In the genomic region with DNA sequence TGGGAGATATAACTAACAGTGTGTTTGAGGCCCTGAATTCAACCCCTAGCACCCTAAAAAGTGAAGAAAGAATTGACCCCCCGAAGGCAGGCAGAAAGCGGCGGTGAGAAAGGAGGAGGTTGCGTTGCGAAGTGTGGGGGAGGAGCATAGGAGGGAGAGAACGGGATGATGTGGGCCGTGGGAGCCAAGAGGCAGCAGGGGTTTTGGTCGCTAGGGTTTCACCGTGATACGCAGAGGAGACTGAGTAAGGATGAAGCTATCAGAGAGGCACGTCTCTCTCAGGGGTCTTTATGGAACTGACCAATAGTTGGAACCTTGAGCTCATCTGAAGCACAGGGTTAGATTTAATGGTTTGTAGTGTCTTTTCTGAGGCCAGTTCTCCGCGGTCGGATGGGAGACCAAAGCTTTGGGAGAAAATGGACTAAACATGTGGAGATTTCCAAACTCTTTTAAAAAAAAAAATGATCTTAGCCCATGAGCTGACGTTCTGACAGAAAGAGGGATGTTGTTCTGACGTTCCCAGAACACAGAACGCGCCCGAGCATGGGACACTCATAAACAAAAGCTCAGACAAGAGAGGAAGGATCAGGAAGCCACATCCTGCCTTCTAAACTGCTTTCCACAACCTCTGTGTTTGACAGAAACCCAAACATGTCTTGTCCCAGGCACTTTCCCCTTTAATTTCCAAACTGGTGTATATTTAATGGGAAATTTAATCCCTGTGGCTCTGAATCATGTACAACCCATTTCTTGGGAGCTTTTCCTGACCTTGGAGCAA, we compare ENCODE assay signal across 16 mouse cellular contexts.
DNase-seq lines count a peak whose midpoint lies in the region; ATAC-seq lines count a peak whose summit lies in the region.
"Had no signal": no experiment of that assay in that cellular context is flagged by ENCODE, and none has a peak within 500 bp of the region (broad histone marks: within the 10 kb centered on the region; RNA-seq: fewer than 3 reads in every experiment).

No protein-coding gene starts in this region.

- peak overlapping the region; percentile 23; the same call in 1 of the 2 replicates for H3K27ac ChIP-seq in embryonic facial prominence, embryonic 13.5 days
- H3K27ac ChIP-seq in embryonic facial prominence, embryonic 10.5 days (replicated peaks), result no peak overlapping the region
- peak overlapping the region; percentile 39; the same call in 1 of the 2 replicates for H3K27ac ChIP-seq in embryonic facial prominence, embryonic 14.5 days (replicated peaks; ENCODE audit: low read depth, low read length)
- H3K27ac ChIP-seq: hindbrain, postnatal 0 days; limb, embryonic 12.5 days; macrophage had no signal

- no peak overlapping the region for H3K4me3 ChIP-seq in embryonic facial prominence, embryonic 13.5 days
- no peak overlapping the region for H3K4me3 ChIP-seq in embryonic facial prominence, embryonic 10.5 days
- no peak overlapping the region for H3K4me3 ChIP-seq in embryonic facial prominence, embryonic 14.5 days (ENCODE audit: low read depth, low read length)
- H3K4me3 ChIP-seq: limb, embryonic 12.5 days had no signal

- no peaks in the 10 kb centered on the region for H3K27me3 ChIP-seq in embryonic facial prominence, embryonic 13.5 days
- H3K27me3 ChIP-seq in embryonic facial prominence, embryonic 10.5 days (replicated peaks; ENCODE audit: low read depth, poor library complexity, severe bottlenecking), result 0 out of 2 replicates have a peak, but pooled peaks cover 15% of the 10 kb centered on the region
- no peaks in the 10 kb centered on the region for H3K27me3 ChIP-seq in embryonic facial prominence, embryonic 14.5 days (replicated peaks; ENCODE audit: control insufficient read depth, insufficient read depth, low read length)
- H3K27me3 ChIP-seq: CH12.LX had no signal

- H3K36me3 ChIP-seq in embryonic facial prominence, embryonic 13.5 days, result no peaks in the 10 kb centered on the region
- no peaks in the 10 kb centered on the region for H3K36me3 ChIP-seq in embryonic facial prominence, embryonic 10.5 days (replicated peaks)
- no peaks in the 10 kb centered on the region for H3K36me3 ChIP-seq in embryonic facial prominence, embryonic 14.5 days (ENCODE audit: control insufficient read depth, insufficient read depth, low read length)
- H3K36me3 ChIP-seq: limb, embryonic 12.5 days had no signal

- WGBS in embryonic facial prominence, embryonic 13.5 days, result 63% methylated on average over 19 of the region's 19 CpGs
- 58% methylated on average over 19 of the region's 19 CpGs for WGBS in embryonic facial prominence, embryonic 10.5 days
- 55% methylated on average over 19 of the region's 19 CpGs for WGBS in embryonic facial prominence, embryonic 14.5 days

- H3K4me2 ChIP-seq in embryonic facial prominence, embryonic 13.5 days, result 0 out of 2 replicates have a peak overlapping the region, but pooled peaks have one; percentile 9
- peak overlapping the region; percentile 9; the same call in 1 of the 2 replicates for H3K4me2 ChIP-seq in embryonic facial prominence, embryonic 14.5 days (ENCODE audit: low read depth, low read length)
- H3K4me2 ChIP-seq: limb, embryonic 12.5 days had no signal

- peaks cover 26% of the 10 kb centered on the region for H3K4me1 ChIP-seq in embryonic facial prominence, embryonic 13.5 days
- peaks cover 8% of the 10 kb centered on the region for H3K4me1 ChIP-seq in embryonic facial prominence, embryonic 10.5 days
- no peaks in the 10 kb centered on the region for H3K4me1 ChIP-seq in embryonic facial prominence, embryonic 14.5 days (ENCODE audit: control insufficient read depth, insufficient read depth, low read length)

- DNase-seq in embryonic facial prominence, embryonic 10.5 days (ENCODE audit: low spot score), result no peak
- DNase-seq in kidney, adult 18-20 months, result peak; percentile 4
- no peak for DNase-seq in kidney, adult 9 months
- no peak for DNase-seq in embryonic facial prominence, embryonic 14.5 days (ENCODE audit: low spot score)
- peak; percentile 18 to 40 for DNase-seq in kidney, postnatal 36 days
- no peak for DNase-seq in testis, postnatal 14 days (ENCODE audit: low spot score)
- DNase-seq: cerebellum, postnatal 36 days; layer of hippocampus, postnatal 36 days; midbrain, embryonic 14.5 days had no signal

- H3K9ac ChIP-seq in embryonic facial prominence, embryonic 13.5 days, result no peak overlapping the region
- no peak overlapping the region for H3K9ac ChIP-seq in embryonic facial prominence, embryonic 14.5 days (ENCODE audit: low read depth, low read length)
- H3K9ac ChIP-seq: limb, embryonic 12.5 days had no signal

- H3K9me3 ChIP-seq in embryonic facial prominence, embryonic 13.5 days, result 0 out of 2 replicates have a peak, but pooled peaks cover 3% of the 10 kb centered on the region
- no peaks in the 10 kb centered on the region for H3K9me3 ChIP-seq in embryonic facial prominence, embryonic 10.5 days
- H3K9me3 ChIP-seq in embryonic facial prominence, embryonic 14.5 days (ENCODE audit: control insufficient read depth, low read length), result no peaks in the 10 kb centered on the region

- no peak for ATAC-seq in embryonic facial prominence, embryonic 13.5 days (ENCODE audit: insufficient number of reproducible peaks, insufficient read depth, low FRiP score, low TSS enrichment, low read depth)
- ATAC-seq in embryonic facial prominence, embryonic 14.5 days (ENCODE audit: low read depth), result no peak
- no peak for ATAC-seq in monocyte, adult 5-6 weeks (replicated peaks; ENCODE audit: insufficient number of reproducible peaks, low FRiP score, low TSS enrichment, poor library complexity, severe bottlenecking)
- ATAC-seq: forebrain, embryonic 14.5 days; hindbrain, postnatal 0 days had no signal

Comparison
In these comparisons a context has a peak if more than half of its experiments do, and no peak if none do; other contexts are left out.
1. DNase-seq: peak in kidney, adult 18-20 months (single experiment) and kidney, postnatal 36 days (2 of 2); none in embryonic facial prominence, embryonic 10.5 days (single experiment), kidney, adult 9 months (single experiment), embryonic facial prominence, embryonic 14.5 days (single experiment) and testis, postnatal 14 days (single experiment).